Mouse (Mus musculus): ENCODE data around the gene Tmem47. TPM values are rescaled to one million over a fixed set of nuclear protein-coding genes. Genes with fewer than 3 reads are reported as not detected.

Gene Tmem47
- polyA plus RNA-seq, 1 experiment = 2.2 TPM

DNA sequence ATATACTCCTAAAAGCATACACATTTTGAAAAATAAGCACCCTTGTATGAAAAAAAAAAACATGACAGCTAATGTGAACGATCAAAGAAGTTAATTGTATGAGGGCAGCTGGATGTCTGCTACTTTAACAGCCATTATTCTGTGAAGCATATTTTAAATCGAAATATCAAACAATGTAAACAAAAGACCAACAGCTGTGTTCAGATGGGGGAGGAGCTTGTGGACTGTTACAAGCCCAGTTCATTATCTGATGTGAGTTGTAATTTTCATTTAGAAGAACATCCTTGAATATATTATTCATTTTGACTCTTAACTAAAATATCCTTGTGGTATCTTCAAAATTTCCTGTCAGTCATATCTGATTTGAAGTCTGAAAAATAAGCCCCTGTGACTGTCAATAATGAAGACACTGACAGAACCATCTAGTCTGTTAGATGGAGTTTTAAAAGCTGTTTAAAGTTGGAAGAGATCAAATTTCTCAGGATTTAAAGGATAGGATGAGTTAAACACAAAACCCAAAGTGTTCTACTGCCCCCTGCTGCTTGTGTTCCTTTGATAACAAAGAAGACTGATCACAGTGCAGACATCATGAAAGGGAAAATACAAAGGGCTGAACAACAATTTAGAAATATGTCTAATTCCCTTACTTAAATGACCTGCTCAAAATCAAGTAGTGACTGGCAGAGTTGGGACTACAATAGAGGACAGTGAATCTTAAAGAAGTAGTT is 14.7 kb downstream of the Tmem47 start:
- Histone ChIP-seq H3K27ac (ENCODE audit: control insufficient read depth, insufficient read depth, low read depth, low read length, poor library complexity) (no peak overlapping the region), H3K4me1 (ENCODE audit: control insufficient read depth, insufficient read depth, low read length) (no peaks in the 10 kb centered on the region), H3K4me3 (replicated peaks; ENCODE audit: control insufficient read depth, low read depth, low read length) (no peak overlapping the region)
- 63% methylated on average over 2 of the region's 2 CpGs for WGBS
- TF ChIP-seq CTCF (IDR thresholded peaks at IDR 0.05; ENCODE audit: control insufficient read depth, insufficient read depth, low read length) = no peak
- TF ChIP-seq POLR2A (IDR thresholded peaks at IDR 0.05; ENCODE audit: borderline replicate concordance, control insufficient read depth, low read depth, low read length) = no peak

DNA sequence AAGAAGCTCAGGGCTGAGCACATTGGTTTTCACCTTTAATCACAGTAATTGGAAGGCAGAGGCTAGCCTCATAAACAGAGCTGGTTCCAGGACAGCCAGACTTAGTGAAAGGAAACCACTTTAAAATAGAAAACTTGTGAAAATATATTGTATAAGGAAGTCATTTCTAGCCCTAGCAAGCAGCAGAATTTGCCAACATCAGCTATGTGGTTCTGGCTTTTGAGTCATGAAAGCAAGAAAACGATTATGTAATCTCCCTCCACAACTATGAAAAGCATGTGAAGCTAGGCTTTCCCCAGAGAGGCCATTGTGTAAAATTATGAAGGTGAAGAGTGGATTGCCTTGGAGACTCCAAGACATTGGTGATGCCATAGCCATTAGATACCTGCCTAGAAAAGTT is 76.9 kb downstream of the Tmem47 start:
- 63% methylated on average over 1 of the region's 1 CpGs for WGBS
- no peak overlapping the region for H3K27ac ChIP-seq (ENCODE audit: control insufficient read depth, insufficient read depth, low read depth, low read length, poor library complexity)
- TF ChIP-seq POLR2A (IDR thresholded peaks at IDR 0.05; ENCODE audit: borderline replicate concordance, control insufficient read depth, low read depth, low read length) (no peak), CTCF (IDR thresholded peaks at IDR 0.05; ENCODE audit: control insufficient read depth, insufficient read depth, low read length) (no peak)
- H3K4me1 ChIP-seq (ENCODE audit: control insufficient read depth, insufficient read depth, low read length) = no peaks in the 10 kb centered on the region
- H3K4me3 ChIP-seq (replicated peaks; ENCODE audit: control insufficient read depth, low read depth, low read length) = no peak overlapping the region

All from bone marrow, adult 2 months (tissue).